Mouse (Mus musculus) hindbrain, embryonic 11.5 days (tissue): ENCODE data around the gene Ifi206. TPM values are rescaled to one million over a fixed set of nuclear protein-coding genes. Genes with fewer than 3 reads are reported as not detected.

Experiments
- ATAC-seq: fragments of 200-750 bp; cut with Nextera tagmentation; 2 replicates; pipeline ENCODE4 v1.8.0; 2017; ENCODE audit warnings: mild to moderate bottlenecking, moderate TSS enrichment, moderate library complexity; ENCODE audit not compliant: low FRiP score
- DNase-seq: peaks from one replicate; pipeline ENCODE4 v3.0.0-alpha.2; 2015; ENCODE audit warnings: low spot score
- H3K27ac ChIP-seq: fragments of 300-500 bp; sonication (generic); 2 replicates; pipeline ENCODE4 v1.5.1; 2014; ENCODE audit warnings: mild to moderate bottlenecking, low read depth, low read length
- H3K27me3 ChIP-seq: fragments of 300-500 bp; sonication (generic); 2 replicates; pipeline ENCODE4 v1.6.1; 2014; ENCODE audit warnings: mild to moderate bottlenecking, low read length, moderate library complexity, mixed read lengths; ENCODE audit not compliant: control insufficient read depth, insufficient read depth
- H3K36me3 ChIP-seq: fragments of 300-500 bp; sonication (generic); 2 replicates; pipeline ENCODE4 v1.6.1; 2014; ENCODE audit warnings: mild to moderate bottlenecking, low read length, moderate library complexity, mixed read lengths; ENCODE audit not compliant: control insufficient read depth, insufficient read depth
- H3K4me1 ChIP-seq: fragments of 300-500 bp; sonication (generic); replicated peaks from 2 replicates; pipeline ENCODE4 v1.6.1; 2014; ENCODE audit warnings: low read length, mixed read lengths; ENCODE audit not compliant: control insufficient read depth, insufficient read depth
- H3K4me2 ChIP-seq: fragments of 300-500 bp; sonication (generic); replicated peaks from 2 replicates; pipeline ENCODE4 v1.6.1; 2014; ENCODE audit warnings: mild to moderate bottlenecking, low read depth, low read length
- H3K4me3 ChIP-seq: fragments of 300-500 bp; sonication (generic); 2 replicates; pipeline ENCODE4 v1.5.1; 2014; ENCODE audit warnings: low read depth, low read length
- H3K9ac ChIP-seq: fragments of 300-500 bp; sonication (generic); 2 replicates; pipeline ENCODE4 v1.6.1; 2014; ENCODE audit warnings: low read depth, low read length
- H3K9me3 ChIP-seq: fragments of 300-500 bp; sonication (generic); 2 replicates; pipeline ENCODE4 v1.6.1; 2016; ENCODE audit warnings: low read length; ENCODE audit not compliant: control insufficient read depth
- WGBS: fragments of 180-500 bp; shearing (Covaris S2); extraction: QIAGEN DNeasy Blood & Tissue Kit; methylation state at CpG from one replicate; pipeline ENCODE4 v1.1.7; 2014; 5-methylcytosine and 5-hydroxymethylcytosine counted together
- polyA plus RNA-seq: library from polyadenylated mRNA; unstranded; fragments of >200 nt; fragmentation: Nextera tagmentation; extraction: Ambion mirVana; gene quantifications from 2 replicates; pipeline ENCODE4 v1.2.1, GENCODE M21; 2014

The Ifi206 gene
- polyA plus RNA-seq, 1 experiment from 2014 or later = not detected

DNA sequence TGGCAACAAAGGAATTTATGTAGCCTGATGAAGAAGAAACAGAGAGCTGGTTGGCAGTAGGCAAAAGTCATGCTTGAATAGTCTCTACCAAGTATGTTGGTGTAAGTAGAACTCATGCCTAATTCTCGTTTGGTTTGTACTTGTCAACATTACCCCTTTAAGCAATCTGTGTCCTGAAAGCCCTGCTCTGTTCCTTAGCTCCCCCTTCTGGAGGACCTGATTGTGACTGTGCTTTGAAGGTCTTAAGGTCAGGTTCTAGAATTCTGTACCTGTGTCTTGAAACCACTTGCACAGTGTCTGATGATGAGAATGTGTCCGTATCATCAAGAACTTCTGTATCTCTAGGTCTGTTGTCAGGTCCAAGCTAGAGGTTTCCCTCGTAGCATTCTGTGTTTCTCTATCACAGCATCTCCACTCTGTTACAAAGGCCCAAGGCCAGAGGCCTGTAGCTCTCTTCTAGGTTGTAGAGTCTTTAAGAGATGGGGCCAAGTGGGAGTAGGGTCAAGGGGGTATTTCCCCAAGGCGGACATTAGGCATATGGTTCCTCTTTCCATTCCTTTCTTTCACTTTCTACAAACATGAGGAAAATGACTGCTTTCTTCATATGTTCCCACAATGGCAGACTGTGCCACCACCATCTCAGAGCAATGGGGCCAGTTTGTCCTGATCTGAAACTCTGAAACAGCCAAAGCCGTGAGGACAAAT is 60.7 kb downstream of the Ifi206 start:
- ATAC-seq = no peak
- Histone ChIP-seq H3K36me3 (no peaks in the 10 kb centered on the region), H3K9ac (no peak overlapping the region), H3K4me1 (no peaks in the 10 kb centered on the region), H3K27ac (no peak overlapping the region), H3K4me3 (no peak overlapping the region), H3K27me3 (no peaks in the 10 kb centered on the region), H3K4me2 (no peak overlapping the region), H3K9me3 (no peaks in the 10 kb centered on the region)
- WGBS = 87% methylated on average over 5 of the region's 5 CpGs
- no peak for DNase-seq

DNA sequence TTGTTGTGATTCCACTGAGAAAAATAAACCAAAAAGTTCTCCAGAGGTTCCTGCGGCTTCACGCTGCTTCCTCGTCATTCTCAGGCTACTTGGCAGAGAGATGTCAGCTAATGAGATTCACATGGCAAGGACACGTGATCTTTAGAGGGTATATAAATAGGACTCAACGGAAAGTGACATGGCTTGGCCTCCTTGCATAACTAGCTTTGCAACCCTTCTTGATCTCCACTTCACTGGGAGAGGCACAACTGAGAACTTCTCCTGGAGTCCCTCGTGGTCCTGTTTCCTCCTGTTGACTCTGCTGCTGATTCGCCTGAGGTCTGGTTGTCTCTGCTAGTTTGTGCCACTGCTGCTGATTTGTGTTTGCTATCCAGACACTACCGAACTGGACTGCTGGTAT is 63.5 kb downstream of the Ifi206 start:
- DNase-seq = no peak
- Histone ChIP-seq H3K27ac (no peak overlapping the region), H3K4me3 (no peak overlapping the region), H3K27me3 (no peaks in the 10 kb centered on the region), H3K9ac (no peak overlapping the region), H3K36me3 (no peaks in the 10 kb centered on the region), H3K4me1 (no peaks in the 10 kb centered on the region), H3K4me2 (no peak overlapping the region), H3K9me3 (no peaks in the 10 kb centered on the region)
- 83% methylated on average over 8 of the region's 8 CpGs for WGBS
- no peak for ATAC-seq

DNA sequence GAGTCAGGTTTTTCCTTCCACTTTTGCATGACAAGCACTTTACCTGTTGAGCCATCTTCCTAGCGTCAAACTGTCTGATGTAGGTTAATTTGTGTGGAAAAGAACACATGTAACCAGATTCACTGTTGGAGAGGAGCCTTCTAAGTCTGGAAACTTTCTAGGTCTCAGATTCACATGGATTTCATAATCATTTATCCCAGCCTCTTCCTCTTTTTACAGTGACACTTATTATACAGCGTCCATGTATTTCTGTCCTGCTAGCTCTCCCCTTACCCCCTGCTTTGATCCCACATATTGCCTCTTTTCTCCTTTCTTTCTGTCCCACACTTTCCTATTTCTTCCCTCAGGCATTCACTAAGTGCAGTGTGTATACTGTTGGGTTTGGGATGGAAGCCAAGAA is 64.5 kb downstream of the Ifi206 start:
- Histone ChIP-seq H3K4me3 (no peak overlapping the region), H3K9ac (no peak overlapping the region), H3K4me2 (no peak overlapping the region), H3K27ac (no peak overlapping the region), H3K4me1 (no peaks in the 10 kb centered on the region), H3K27me3 (no peaks in the 10 kb centered on the region), H3K9me3 (no peaks in the 10 kb centered on the region), H3K36me3 (no peaks in the 10 kb centered on the region)
- WGBS = 83% methylated on average over 2 of the region's 2 CpGs
- no peak for ATAC-seq
- DNase-seq = no peak

DNA sequence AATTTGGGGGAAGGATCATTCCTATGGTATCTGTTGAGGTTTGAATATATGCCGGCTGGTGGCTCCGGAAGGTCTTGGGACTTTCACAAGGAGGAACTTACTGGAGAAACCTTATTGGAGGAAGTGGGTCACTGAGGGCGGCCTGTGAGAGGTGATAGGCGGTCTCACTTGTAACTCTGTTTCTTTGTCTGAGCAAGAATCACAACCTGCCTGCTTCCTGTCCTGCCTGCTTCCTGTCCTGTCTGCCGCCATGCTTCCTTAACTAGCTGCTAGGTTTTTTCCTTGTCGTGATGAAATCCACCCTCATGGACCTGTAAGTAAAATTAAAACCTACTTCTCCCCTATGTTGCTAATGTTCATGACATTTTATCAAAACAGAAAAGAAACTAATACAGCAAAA is 70.5 kb downstream of the Ifi206 start:
- H3K4me1 ChIP-seq = no peaks in the 10 kb centered on the region
- ATAC-seq = no peak
- H3K4me2 ChIP-seq = no peak overlapping the region
- H3K9me3 ChIP-seq = no peaks in the 10 kb centered on the region
- WGBS = 83% methylated on average over 6 of the region's 6 CpGs
- no peaks in the 10 kb centered on the region for H3K27me3 ChIP-seq
- no peak overlapping the region for H3K27ac ChIP-seq
- no peak for DNase-seq
- no peaks in the 10 kb centered on the region for H3K36me3 ChIP-seq
- H3K4me3 ChIP-seq = no peak overlapping the region
- no peak overlapping the region for H3K9ac ChIP-seq

DNA sequence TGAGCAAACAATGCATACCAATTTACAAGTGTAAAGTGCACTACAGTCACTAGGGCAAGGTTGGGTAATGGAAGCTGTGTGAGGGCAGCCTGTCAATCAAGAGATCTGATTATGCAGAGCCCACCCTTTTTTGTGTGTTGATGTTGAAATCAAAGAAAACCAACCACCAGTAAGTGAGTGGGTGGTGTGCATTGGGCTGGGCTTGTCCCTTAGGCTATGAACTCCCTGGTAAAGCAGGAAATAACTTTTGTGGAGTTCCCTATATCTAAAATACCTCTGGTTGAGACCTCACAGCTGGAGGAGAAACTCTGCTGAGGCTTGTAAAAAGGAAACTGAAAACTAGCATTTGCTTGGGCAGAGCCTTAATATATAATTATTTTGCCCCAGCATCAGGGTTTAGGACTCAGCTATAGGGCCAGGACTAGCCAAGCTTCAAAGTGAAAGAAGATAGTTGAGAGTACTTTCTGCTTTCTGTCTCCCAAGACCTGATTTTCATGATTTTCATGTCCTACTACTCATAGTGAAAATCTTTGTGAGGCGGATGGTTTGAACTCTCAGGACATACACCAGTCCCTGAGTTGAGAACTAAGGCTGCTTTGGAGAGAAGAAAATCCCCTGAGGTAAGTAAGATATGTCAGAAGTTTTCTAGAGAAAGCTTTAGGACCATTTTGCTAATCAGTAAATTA is 71.8 kb downstream of the Ifi206 start:
- no peak overlapping the region for H3K9ac ChIP-seq
- 94% methylated on average over 1 of the region's 1 CpGs for whole genome bisulfite sequencing
- no peak; the same call in 1 of the 2 replicates for ATAC-seq
- no peaks in the 10 kb centered on the region for H3K4me1 ChIP-seq
- H3K4me2 ChIP-seq = no peak overlapping the region
- no peaks in the 10 kb centered on the region for H3K36me3 ChIP-seq
- H3K9me3 ChIP-seq = no peaks in the 10 kb centered on the region
- H3K27ac ChIP-seq = no peak overlapping the region
- no peaks in the 10 kb centered on the region for H3K27me3 ChIP-seq
- no peak overlapping the region for H3K4me3 ChIP-seq
- DNase-seq = no peak

DNA sequence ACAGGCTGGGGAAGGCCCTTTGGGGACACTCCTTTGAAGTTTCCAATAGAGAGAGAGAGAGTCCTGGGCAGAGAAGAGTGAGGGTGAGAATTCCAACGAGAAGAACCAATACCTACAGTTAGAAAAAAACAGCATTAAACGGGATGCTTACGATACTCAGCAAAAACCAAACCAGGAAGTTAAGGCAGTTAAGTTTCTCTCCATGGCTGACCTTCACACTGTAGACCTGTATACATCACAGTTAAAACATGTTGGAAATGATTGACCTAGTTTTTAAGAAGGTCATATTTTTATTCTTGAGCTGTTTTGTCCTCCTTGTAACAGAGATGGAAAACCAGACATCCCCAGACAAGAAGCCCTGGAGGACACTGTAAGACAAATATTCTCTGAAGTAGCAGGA is 72.3 kb downstream of the Ifi206 start:
- ATAC-seq = no peak
- WGBS = 87% methylated on average over 3 of the region's 3 CpGs
- no peak for DNase-seq
- no peak overlapping the region for H3K4me2 ChIP-seq
- no peaks in the 10 kb centered on the region for H3K27me3 ChIP-seq
- H3K36me3 ChIP-seq = no peaks in the 10 kb centered on the region
- no peak overlapping the region for H3K27ac ChIP-seq
- no peaks in the 10 kb centered on the region for H3K4me1 ChIP-seq
- no peak overlapping the region for H3K4me3 ChIP-seq
- no peaks in the 10 kb centered on the region for H3K9me3 ChIP-seq
- no peak overlapping the region for H3K9ac ChIP-seq

Other genes starting within 250 kb of the Ifi206 start
- not detected in 2 replicates for gene Olfr418, start 225.0 kb downstream of the Ifi206 start, polyA plus RNA-seq
- not detected in 2 replicates for gene Mptx2, start 213.3 kb downstream of the Ifi206 start, polyA plus RNA-seq
- 5.6 and 6.4 TPM in 2 replicates for gene Ackr1, start 157.3 kb downstream of the Ifi206 start, polyA plus RNA-seq
- 3.0 and 4.1 TPM in 2 replicates for gene Aim2, start 140.2 kb downstream of the Ifi206 start, polyA plus RNA-seq
- 29.8 and 30.7 TPM in 2 replicates for gene Cadm3, start 123.3 kb downstream of the Ifi206 start, polyA plus RNA-seq
- not detected in 2 replicates for gene Ifi214, start 44.9 kb upstream of the Ifi206 start, polyA plus RNA-seq
- not detected in 2 replicates for gene Ifi213, start 108.2 kb upstream of the Ifi206 start, polyA plus RNA-seq
- not detected in 2 replicates for gene Ifi209, start 139.9 kb upstream of the Ifi206 start, polyA plus RNA-seq
- gene Ifi208, start 182.6 kb upstream of the Ifi206 start, polyA plus RNA-seq = 0.06 TPM in 1 of 2 replicates, not detected in the other